Mouse (Mus musculus) megakaryocyte, adult 5-6 weeks (primary cell): ENCODE results near the gene Spred2. TPM values are rescaled to one million over a fixed set of nuclear protein-coding genes. Genes with fewer than 3 reads are reported as not detected.

Experiments used
- ATAC-seq: 2 replicates; pipeline ENCODE4 v1.8.0; 2016; ENCODE audit warnings: mild to moderate bottlenecking, inconsistent platforms; ENCODE audit not compliant: poor library complexity, severe bottlenecking
- total RNA-seq, 2 experiments: library from RNA; stranded (forward) in 1 of 2; stranded (reverse) in 1 of 2; fragments of 153-499, 151-499 nt in 1 of 2; fragments of 221-1000, 200-1000 nt in 1 of 2; gene quantifications; 2 replicates each; pipeline versions ENCODE4 v1.2.3 to v1.2.4; 2015 to 2017

The Spred2 gene
- total RNA-seq, 2 experiments from 2014 or later, result 2.3 to 7.0 TPM

DNA sequence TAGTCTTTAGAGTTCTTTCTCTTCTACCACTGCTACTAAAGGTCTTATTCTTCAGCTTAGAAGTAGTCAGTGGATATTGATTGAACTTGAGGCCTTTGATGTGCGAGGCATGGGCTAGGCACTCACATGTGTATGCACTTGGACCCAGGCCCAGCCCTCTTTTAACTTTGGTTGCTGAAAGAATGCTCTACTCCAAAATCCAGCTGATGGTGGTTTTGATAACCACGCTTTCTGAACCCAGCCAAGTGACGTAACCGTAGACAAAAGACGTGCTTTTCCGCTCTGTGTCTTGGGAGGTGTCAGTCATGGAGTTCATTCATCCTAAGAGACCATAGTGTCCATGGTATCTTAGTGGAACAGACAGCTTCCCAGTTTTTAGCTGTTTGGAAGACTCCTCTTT, 57.9 kb downstream of the Spred2 start:
- ATAC-seq, result no peak

DNA sequence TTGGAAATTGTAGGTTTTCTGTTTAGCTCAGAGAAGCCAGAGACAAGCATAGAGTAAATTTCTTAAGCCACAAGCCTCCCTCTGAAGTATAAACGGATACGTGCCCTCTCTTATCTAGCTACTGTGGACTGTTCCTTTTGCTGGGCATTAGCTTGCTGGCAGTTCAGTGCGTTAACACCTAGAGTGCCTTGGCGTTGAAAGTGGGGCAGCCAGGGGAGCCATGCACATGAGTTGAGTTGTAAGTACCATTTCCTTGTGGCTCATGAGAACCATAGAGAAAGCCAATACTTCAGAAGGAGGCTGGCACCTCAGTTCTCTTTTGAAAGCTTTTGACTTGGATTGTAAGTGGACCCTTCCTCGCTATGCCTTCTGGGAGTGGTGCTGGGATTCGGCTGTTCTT, 58.6 kb downstream of the Spred2 start:
- no peak for ATAC-seq

DNA sequence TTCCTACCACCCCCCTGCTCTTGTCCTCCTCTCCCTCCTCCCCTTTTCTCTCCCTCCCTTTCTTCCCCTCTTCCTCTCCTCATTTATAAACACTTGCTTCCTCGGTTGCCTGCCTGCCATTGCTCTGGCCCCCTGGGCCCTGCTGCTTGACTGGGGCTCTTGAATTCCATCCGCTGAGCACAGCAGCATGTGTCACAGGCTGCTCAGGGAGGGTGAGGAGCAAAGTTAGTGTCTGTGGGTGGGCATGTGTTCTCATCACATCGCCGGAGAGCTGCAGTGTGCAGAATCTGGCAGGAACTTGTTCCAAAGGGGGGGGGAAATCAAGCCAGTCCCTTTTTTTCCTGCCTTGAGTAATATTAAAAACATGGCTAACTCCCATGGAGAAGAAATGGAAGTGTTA, 59.1 kb downstream of the Spred2 start:
- ATAC-seq, result no peak

DNA sequence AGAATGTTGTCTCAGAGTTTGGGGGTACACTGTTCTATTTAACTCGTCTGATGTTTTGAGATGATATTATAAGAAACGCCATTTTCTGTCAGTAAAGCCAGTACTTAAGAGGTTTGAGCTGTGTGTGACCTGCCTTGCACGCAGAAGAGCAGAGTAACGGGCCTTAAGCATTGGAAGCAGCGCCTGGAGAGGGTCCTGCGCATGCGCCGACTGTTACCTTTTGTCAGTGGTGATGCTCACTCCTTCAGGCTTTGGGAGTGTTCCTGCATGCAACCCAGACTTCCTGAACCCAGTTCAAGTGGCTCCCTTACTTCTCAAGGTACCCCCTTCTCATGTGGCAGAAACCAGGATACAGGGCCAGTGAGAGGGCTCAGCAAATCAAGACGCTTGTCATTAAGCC, 59.9 kb downstream of the Spred2 start:
- ATAC-seq, result no peak

- ATAC-seq, result no peak
These were observed 61.2 kb downstream of the Spred2 start for GRCm38 (mm10) chr11:19985283-19985854.

DNA sequence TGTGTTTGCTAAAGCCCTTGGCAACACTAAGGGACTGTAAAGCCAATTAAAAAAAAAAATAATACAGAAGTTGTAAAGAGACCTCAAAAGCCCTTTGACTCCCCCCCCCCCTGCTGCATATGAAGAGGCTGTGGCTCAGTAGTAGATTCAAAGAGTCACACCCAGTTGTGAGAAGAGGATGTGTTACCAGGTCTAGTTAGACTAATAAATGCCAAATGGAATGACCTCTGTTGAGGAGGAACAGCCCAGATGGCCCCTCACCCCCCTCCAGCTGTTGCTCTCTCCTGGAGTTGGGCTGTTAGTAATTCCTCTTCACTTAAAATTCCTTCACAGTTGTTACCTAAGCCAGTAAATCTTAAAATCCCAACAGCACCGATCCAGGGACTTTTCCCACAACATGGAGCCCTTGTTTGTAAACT, 62.3 kb downstream of the Spred2 start:
- 0 out of 2 replicates have a peak, but pooled peaks have one; percentile 20 for ATAC-seq

DNA sequence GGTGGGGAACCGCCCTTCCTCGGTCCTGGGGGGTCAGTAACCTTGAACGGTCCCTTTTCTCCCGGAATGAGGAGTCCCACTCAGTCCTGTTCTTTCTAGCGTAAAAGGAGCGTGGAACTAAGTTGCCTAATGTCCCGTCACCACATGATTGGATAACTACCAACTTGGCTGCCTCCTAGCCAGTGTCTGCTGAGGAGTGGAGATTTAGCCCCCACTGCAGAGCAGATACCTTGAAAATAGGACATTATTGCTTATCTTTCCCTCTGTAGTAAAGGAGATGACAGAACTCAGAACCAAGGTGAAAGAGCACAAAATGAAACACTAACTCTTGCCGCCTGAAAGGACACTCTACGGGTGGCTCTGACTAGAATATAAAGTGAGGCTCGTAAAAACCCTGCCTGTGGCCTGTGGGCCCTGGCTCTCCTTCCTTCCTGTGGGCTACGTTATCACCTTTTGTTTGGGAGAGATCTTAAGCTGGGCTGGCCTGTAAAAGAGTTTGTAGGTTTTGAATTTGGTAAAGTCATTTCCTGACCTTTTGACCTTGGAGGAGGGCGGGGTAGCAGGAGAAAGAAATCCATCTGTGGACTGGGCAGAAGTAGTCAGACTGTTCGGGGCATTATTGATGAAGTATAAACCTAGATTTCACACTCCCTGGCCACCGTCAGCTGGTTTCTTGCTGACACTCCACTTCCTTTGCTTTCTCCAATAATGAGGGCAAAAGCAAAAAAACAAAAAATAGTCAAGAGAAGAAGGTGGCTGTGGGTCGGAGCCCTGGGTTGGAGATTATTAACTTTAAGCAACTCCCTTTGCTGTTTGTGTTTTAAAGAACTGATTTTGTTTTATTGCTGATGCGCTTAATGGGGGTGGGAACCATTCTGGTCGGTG, 62.9 kb downstream of the Spred2 start:
- peak; percentile 43 for ATAC-seq

GRCm38 (mm10) chr11:19987756-19988091, 63.5 kb downstream of the Spred2 start:
- ATAC-seq, result no peak

GRCm38 (mm10) chr11:19988224-19988623, 64.0 kb downstream of the Spred2 start:
- ATAC-seq, result no peak

- no peak for ATAC-seq
These were observed 64.5 kb downstream of the Spred2 start for GRCm38 (mm10) chr11:19988631-19989030.

DNA sequence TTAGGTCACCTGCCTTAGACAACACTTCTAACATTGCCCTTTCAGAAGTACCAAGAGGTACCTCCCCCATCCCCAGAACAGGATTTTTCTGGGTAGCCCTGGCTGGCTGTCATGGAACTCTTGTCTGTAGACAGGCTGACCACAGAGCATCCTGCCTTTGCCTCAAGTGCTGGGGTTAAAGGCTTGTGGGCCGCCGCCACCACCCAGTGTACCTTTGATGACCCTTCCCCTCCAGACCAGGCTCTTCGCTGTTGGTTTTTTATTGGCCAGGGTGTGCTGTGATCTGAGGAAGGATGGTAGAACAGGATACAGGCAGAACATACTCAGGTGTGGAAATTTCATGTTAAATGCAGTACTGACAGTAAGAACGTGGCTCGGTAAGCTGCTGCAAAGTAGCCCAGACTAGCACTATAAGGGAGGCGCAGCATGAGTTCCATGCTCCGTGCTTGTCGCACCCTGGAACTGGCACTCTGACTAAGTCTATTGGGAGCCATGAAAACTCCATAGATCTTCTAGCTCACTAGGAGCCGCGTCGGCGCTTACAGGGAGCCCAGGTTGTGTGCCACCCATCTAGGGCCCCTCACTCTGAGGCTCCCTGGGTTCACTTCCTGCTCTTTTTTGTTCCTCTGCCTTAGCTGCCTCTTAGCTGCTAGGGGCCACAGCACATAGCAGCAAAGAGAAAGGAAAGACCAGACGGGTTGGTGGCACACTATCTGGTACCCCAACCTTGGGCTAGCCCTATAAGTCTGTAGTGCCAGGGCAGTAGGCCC, 65.2 kb downstream of the Spred2 start:
- ATAC-seq, result peak; percentile 17; the same call in 1 of the 2 replicates

- ATAC-seq, result no peak
These were observed 66.6 kb downstream of the Spred2 start for GRCm38 (mm10) chr11:19990731-19991130.

- no peak for ATAC-seq
These were observed 67.3 kb downstream of the Spred2 start for GRCm38 (mm10) chr11:19991303-19991976.

- peak; percentile 57 for ATAC-seq
These were observed 68.4 kb downstream of the Spred2 start for GRCm38 (mm10) chr11:19992341-19993281.

GRCm38 (mm10) chr11:19993753-19994152, 69.6 kb downstream of the Spred2 start:
- peak; percentile 49 for ATAC-seq

GRCm38 (mm10) chr11:19994262-19994790, 70.2 kb downstream of the Spred2 start:
- no peak for ATAC-seq

- ATAC-seq, result peak; percentile 22; the same call in 1 of the 2 replicates
These were observed 73.8 kb downstream of the Spred2 start for GRCm38 (mm10) chr11:19997940-19998339.

- no peak for ATAC-seq
These were observed 78.7 kb downstream of the Spred2 start for GRCm38 (mm10) chr11:20002883-20003282.

DNA sequence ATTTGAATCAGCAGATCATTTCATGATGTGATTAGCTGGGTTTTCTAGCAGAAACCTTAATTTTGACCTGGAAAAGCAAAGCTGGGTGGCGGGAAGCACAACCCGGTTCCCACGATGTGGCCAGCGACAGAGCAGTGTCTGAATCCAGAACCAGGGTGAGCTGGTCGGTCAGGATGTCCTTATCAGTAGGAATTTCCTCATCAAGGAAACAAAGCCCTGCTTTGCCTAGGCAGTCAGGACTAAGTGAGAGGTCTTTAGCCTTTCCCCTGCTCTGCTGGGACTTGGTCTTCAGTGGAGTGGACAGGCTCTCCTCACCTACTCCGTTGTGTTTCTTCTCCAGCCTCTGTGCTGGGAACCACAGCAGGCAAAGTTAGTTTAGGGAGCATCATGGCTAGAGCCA, 83.5 kb downstream of the Spred2 start:
- no peak for ATAC-seq
